In genomic region chr16:15368383-15369163, GRCm38 (mm10) we compare ENCODE assay signal across 41 mouse cellular contexts. TPM values are rescaled to one million over a fixed set of nuclear protein-coding genes. Genes with fewer than 3 reads are reported as not detected.
A peak's percentile ranks its signal among the peaks of the same experiment; 100 is the strongest.
DNase-seq lines count a peak whose midpoint lies in the region; ATAC-seq and TF ChIP-seq lines count a peak whose summit lies in the region.
"Had no signal": no experiment of that assay in that cellular context is flagged by ENCODE, and none has a peak within 500 bp of the region (broad histone marks: within the 10 kb centered on the region; RNA-seq: fewer than 3 reads in every experiment).

No protein-coding gene starts in this region.

- TF ChIP-seq POLR2A in heart, adult 2 months (IDR thresholded peaks at IDR 0.05; ENCODE audit: insufficient read depth, low read depth, low read length): no peak

- no peaks in the 10 kb centered on the region for H3K9me3 ChIP-seq in intestine, embryonic 16.5 days (ENCODE audit: control insufficient read depth, low read length)
- no peaks in the 10 kb centered on the region for H3K9me3 ChIP-seq in lung, embryonic 14.5 days (ENCODE audit: low read depth, low read length)
- no peaks in the 10 kb centered on the region for H3K9me3 ChIP-seq in stomach, embryonic 16.5 days (replicated peaks; ENCODE audit: control insufficient read depth, low read length)
- H3K9me3 ChIP-seq: hindbrain, embryonic 12.5 days; kidney, embryonic 15.5 days; limb, embryonic 12.5 days; liver, embryonic 15.5 days; neural tube, embryonic 12.5 days had no signal

- no peaks in the 10 kb centered on the region for H3K36me3 ChIP-seq in intestine, embryonic 16.5 days (ENCODE audit: control insufficient read depth, insufficient read depth, low read length)
- no peaks in the 10 kb centered on the region for H3K36me3 ChIP-seq in lung, embryonic 14.5 days (ENCODE audit: insufficient read depth)
- H3K36me3 ChIP-seq in stomach, embryonic 16.5 days (ENCODE audit: control insufficient read depth, insufficient read depth, low read length): no peaks in the 10 kb centered on the region
- no peaks in the 10 kb centered on the region for H3K36me3 ChIP-seq in heart, adult 2 months (ENCODE audit: control insufficient read depth, insufficient read depth, low read length)
- H3K36me3 ChIP-seq: hindbrain, embryonic 12.5 days; kidney, embryonic 15.5 days; limb, embryonic 12.5 days; liver, embryonic 15.5 days; neural tube, embryonic 12.5 days had no signal

- peak; percentile 86 for ATAC-seq in intestine, embryonic 16.5 days
- peak; percentile 99 for ATAC-seq in lung, embryonic 14.5 days (ENCODE audit: insufficient read depth)
- peak; percentile 89 for ATAC-seq in stomach, embryonic 16.5 days (ENCODE audit: insufficient read depth, low FRiP score)
- ATAC-seq: CD4-positive, CD25-positive, alpha-beta regulatory T cell, adult 4 months; forebrain, embryonic 14.5 days; hindbrain, postnatal 0 days had no signal

- no peak overlapping the region for H3K4me3 ChIP-seq in intestine, embryonic 16.5 days (ENCODE audit: low read length)
- no peak overlapping the region for H3K4me3 ChIP-seq in lung, embryonic 14.5 days (ENCODE audit: low read depth, low read length)
- no peak overlapping the region for H3K4me3 ChIP-seq in stomach, embryonic 16.5 days (replicated peaks; ENCODE audit: low read length)
- no peak overlapping the region for H3K4me3 ChIP-seq in heart, adult 2 months
- H3K4me3 ChIP-seq: hindbrain, embryonic 12.5 days; kidney, embryonic 15.5 days; layer of hippocampus, adult 2 months; left cerebral cortex, adult 2 months; limb, embryonic 12.5 days; liver, embryonic 15.5 days; myocyte; neural tube, embryonic 12.5 days had no signal

- peak; percentile 97 for DNase-seq in lung, embryonic 14.5 days
- DNase-seq in lung, postnatal 14 days: peak; percentile 59
- no peak for DNase-seq in cerebellum, adult 18-20 months
- DNase-seq in heart, adult 2 months: no peak
- no peak for DNase-seq in adrenal gland, adult (ENCODE audit: inconsistent age in 2 of 2, low spot score in 1 of 2)
- DNase-seq: adrenal gland, adult 2 months; adrenal gland, postnatal 36 days; cerebellum, adult 2 months; cerebellum, postnatal 14 days; gastrocnemius, postnatal 25 days; heart, adult 11 months; heart, postnatal 36 days; kidney, adult 18-20 months; kidney, postnatal 25 days; thymus, adult 2 months; thymus, postnatal 4 days had no signal

- H3K27me3 ChIP-seq in intestine, embryonic 16.5 days (replicated peaks; ENCODE audit: control insufficient read depth, insufficient read depth, low read length): no peaks in the 10 kb centered on the region
- no peaks in the 10 kb centered on the region for H3K27me3 ChIP-seq in lung, embryonic 14.5 days (ENCODE audit: insufficient read depth, low read length)
- H3K27me3 ChIP-seq in stomach, embryonic 16.5 days (ENCODE audit: control insufficient read depth, insufficient read depth, low read length): no peaks in the 10 kb centered on the region
- H3K27me3 ChIP-seq in heart, adult 2 months (ENCODE audit: control insufficient read depth, insufficient read depth, low read length): no peaks in the 10 kb centered on the region
- H3K27me3 ChIP-seq: hindbrain, embryonic 12.5 days; kidney, embryonic 15.5 days; limb, embryonic 12.5 days; liver, embryonic 15.5 days; neural tube, embryonic 12.5 days had no signal

- H3K79me2 ChIP-seq in heart, adult 2 months (replicated peaks; ENCODE audit: control insufficient read depth, insufficient read depth, low read length): no peaks in the 10 kb centered on the region

- no peaks in the 10 kb centered on the region for H3K4me1 ChIP-seq in intestine, embryonic 16.5 days (ENCODE audit: control insufficient read depth, insufficient read depth, low read length)
- no peaks in the 10 kb centered on the region for H3K4me1 ChIP-seq in lung, embryonic 14.5 days (ENCODE audit: insufficient read depth)
- H3K4me1 ChIP-seq in stomach, embryonic 16.5 days (ENCODE audit: control insufficient read depth, insufficient read depth, low read length): no peaks in the 10 kb centered on the region
- no peaks in the 10 kb centered on the region for H3K4me1 ChIP-seq in heart, adult 2 months (ENCODE audit: control insufficient read depth, insufficient read depth, low read length)
- H3K4me1 ChIP-seq: hindbrain, embryonic 12.5 days; kidney, embryonic 15.5 days; limb, embryonic 12.5 days; liver, embryonic 15.5 days; neural tube, embryonic 12.5 days had no signal

- TF ChIP-seq EP300 in heart, adult 2 months (IDR thresholded peaks at IDR 0.05; ENCODE audit: insufficient read depth, low read depth, low read length): no peak

- H3K9ac ChIP-seq in intestine, embryonic 16.5 days (ENCODE audit: low read depth, low read length): no peak overlapping the region
- H3K9ac ChIP-seq in lung, embryonic 14.5 days: no peak overlapping the region
- H3K9ac ChIP-seq in stomach, embryonic 16.5 days (ENCODE audit: low read length): no peak overlapping the region
- no peak overlapping the region for H3K9ac ChIP-seq in heart, adult 2 months (ENCODE audit: low read depth, low read length)
- H3K9ac ChIP-seq: hindbrain, embryonic 12.5 days; kidney, embryonic 15.5 days; limb, embryonic 12.5 days; liver, embryonic 15.5 days; neural tube, embryonic 12.5 days had no signal

- no peak overlapping the region for H3K4me2 ChIP-seq in intestine, embryonic 16.5 days (ENCODE audit: low read depth, low read length)
- no peak overlapping the region for H3K4me2 ChIP-seq in lung, embryonic 14.5 days
- no peak overlapping the region for H3K4me2 ChIP-seq in stomach, embryonic 16.5 days (ENCODE audit: low read depth, low read length)
- H3K4me2 ChIP-seq: heart, embryonic 11.5 days; hindbrain, embryonic 12.5 days; kidney, embryonic 15.5 days; limb, embryonic 12.5 days; liver, embryonic 15.5 days; midbrain, embryonic 11.5 days; neural tube, embryonic 12.5 days had no signal

- H3K27ac ChIP-seq in intestine, embryonic 16.5 days (ENCODE audit: low read length): no peak overlapping the region; the same call in 1 of the 2 replicates
- no peak overlapping the region for H3K27ac ChIP-seq in lung, embryonic 14.5 days (ENCODE audit: low read depth)
- H3K27ac ChIP-seq in stomach, embryonic 16.5 days (ENCODE audit: low read length): peak overlapping the region; percentile 55
- no peak overlapping the region for H3K27ac ChIP-seq in heart, adult 2 months
- H3K27ac ChIP-seq: hindbrain, embryonic 12.5 days; hindbrain, postnatal 0 days; kidney, embryonic 15.5 days; layer of hippocampus, adult 2 months; left cerebral cortex, adult 2 months; limb, embryonic 12.5 days; liver, embryonic 15.5 days; neural tube, embryonic 12.5 days had no signal

- intact Hi-C loops in heart, adult 2 months (cut with DNase I): no loop called here

- WGBS in intestine, embryonic 16.5 days: 52% methylated on average over 4 of the region's 4 CpGs
- WGBS in lung, embryonic 14.5 days: 29% methylated on average over 4 of the region's 4 CpGs
- 48% methylated on average over 4 of the region's 4 CpGs for WGBS in stomach, embryonic 16.5 days
- WGBS in heart, adult 2 months: 72% methylated on average over 4 of the region's 4 CpGs

- TF ChIP-seq CTCF in lung, embryonic 14.5 days (IDR thresholded peaks at IDR 0.05; ENCODE audit: low read depth): peak; percentile 20; the same call in 1 of the 2 replicates
- no peak for TF ChIP-seq CTCF in heart, adult 2 months (IDR thresholded peaks at IDR 0.05)

RNA-seq across cellular contexts. Expression of gene Gm21897, which starts 51.3 kb away (rescaled TPM):
- not detected in 2 replicates for polyA plus RNA-seq in intestine, embryonic 16.5 days (2015; fragmentation: Nextera tagmentation; extraction: Ambion mirVana)
- not detected in 2 replicates for polyA plus RNA-seq in lung, embryonic 14.5 days (2014; fragmentation: Nextera tagmentation; extraction: Ambion mirVana)
- not detected in 2 replicates for polyA plus RNA-seq in stomach, embryonic 16.5 days (2015; fragmentation: Nextera tagmentation; extraction: Ambion mirVana)
- total RNA-seq in heart, adult 2 months (2021): not detected
- polyA plus RNA-seq in heart, adult 2 months (2012; rRNA removed): not detected in 2 replicates
- total RNA-seq: adrenal gland, adult 2 months; adrenal gland, postnatal 36 days; gastrocnemius, adult 18-20 months; gastrocnemius, postnatal 25 days; heart, postnatal 36 days; hindbrain, postnatal 0 days; layer of hippocampus, adult 2 months; layer of hippocampus, postnatal 14 days; left cerebral cortex, adult 2 months; left cerebral cortex, postnatal 25 days; megakaryocyte progenitor cell, adult 5-6 weeks; midbrain, postnatal 0 days had no signal
- polyA plus RNA-seq: adrenal gland, adult 2 months; brain, embryonic 14.5 days; CD4-positive, CD25-positive, alpha-beta regulatory T cell, adult 4 months; cerebellum, adult 2 months; embryonic facial prominence, embryonic 11.5 days; forebrain, embryonic 14.5 days; frontal cortex, adult 2 months; heart, embryonic 11.5 days; heart, embryonic 16.5 days; hindbrain, embryonic 12.5 days; hindbrain, postnatal 0 days; kidney, embryonic 15.5 days; limb, embryonic 12.5 days; liver, adult 2 months; liver, embryonic 15.5 days; midbrain, embryonic 11.5 days; midbrain, postnatal 0 days; myocyte; neural tube, embryonic 12.5 days; thymus, adult 2 months had no signal

Comparison
In these comparisons a context has a peak if more than half of its experiments do, and no peak if none do; other contexts are left out.
1. DNase-seq: peak in lung, embryonic 14.5 days (single experiment) and lung, postnatal 14 days (single experiment); none in cerebellum, adult 18-20 months (0 of 2), heart, adult 2 months (0 of 2) and adrenal gland, adult (0 of 2).
2. Peak in every context shown above with its lines, with median percentiles within 50 percentile points of each other: ATAC-seq.